Mouse (Mus musculus) stomach, embryonic 16.5 days (tissue): ENCODE measurements at regions not wholly inside any gene's neighbourhood (a gene's known extent, or its start where the extent isn't known, plus 50 kb on each side); places are given as distances from the start of the nearest gene placed in this dataset.

Source experiments
- ATAC-seq: fragments of 200-750 bp; cut with Nextera tagmentation; 2 replicates; pipeline ENCODE4 v1.8.0; 2017; ENCODE audit warnings: moderate number of reproducible peaks, moderate TSS enrichment; ENCODE audit not compliant: insufficient read depth, low FRiP score
- H3K27ac ChIP-seq: fragments of 300-500 bp; sonication (generic); 2 replicates; pipeline ENCODE4 v1.5.1; 2014; ENCODE audit warnings: low read length
- H3K27me3 ChIP-seq: fragments of 300-500 bp; sonication (generic); 2 replicates; pipeline ENCODE4 v1.6.1; 2014; ENCODE audit warnings: low read length, control low read depth, mixed read lengths; ENCODE audit not compliant: control insufficient read depth, insufficient read depth
- H3K36me3 ChIP-seq: fragments of 300-500 bp; sonication (generic); 2 replicates; pipeline ENCODE4 v1.6.1; 2014; ENCODE audit warnings: low read length; ENCODE audit not compliant: control insufficient read depth, insufficient read depth
- H3K4me1 ChIP-seq: fragments of 300-500 bp; sonication (generic); 2 replicates; pipeline ENCODE4 v1.6.1; 2014; ENCODE audit warnings: low read length, control low read depth, mixed read lengths; ENCODE audit not compliant: control insufficient read depth, insufficient read depth
- H3K4me2 ChIP-seq: fragments of 300-500 bp; sonication (generic); 2 replicates; pipeline ENCODE4 v1.6.1; 2014; ENCODE audit warnings: low read depth, low read length, mixed read lengths
- H3K4me3 ChIP-seq: fragments of 300-500 bp; sonication (generic); replicated peaks from 2 replicates; pipeline ENCODE4 v1.5.1; 2014; ENCODE audit warnings: mild to moderate bottlenecking, low read length
- H3K9ac ChIP-seq: fragments of 300-500 bp; sonication (generic); 2 replicates; pipeline ENCODE4 v1.6.1; 2014; ENCODE audit warnings: low read length
- H3K9me3 ChIP-seq: fragments of 300-500 bp; sonication (generic); replicated peaks from 2 replicates; pipeline ENCODE4 v1.6.1; 2016; ENCODE audit warnings: low read length, control low read depth; ENCODE audit not compliant: control insufficient read depth
- WGBS: fragments of 180-500 bp; shearing (Covaris S2); extraction: QIAGEN DNeasy Blood & Tissue Kit; methylation state at CpG from one replicate; pipeline ENCODE4 v1.1.7; 2014; 5-methylcytosine and 5-hydroxymethylcytosine counted together

- Histone ChIP-seq H3K4me2 (no peak overlapping the region), H3K27ac (no peak overlapping the region), H3K4me3 (no peak overlapping the region), H3K9ac (no peak overlapping the region), H3K9me3 (no peaks in the 10 kb centered on the region), H3K36me3 (no peaks in the 10 kb centered on the region), H3K4me1 (no peaks in the 10 kb centered on the region), H3K27me3 (no peaks in the 10 kb centered on the region)
- ATAC-seq, result no peak
- WGBS, result 65% methylated on average over 5 of the region's 5 CpGs
Measured at GRCm38 (mm10) chr6:94858121-94858621, 158.2 kb upstream of the Lrig1 start.

GRCm38 (mm10) chr6:94850121-94850520 lies 150.2 kb upstream of the Lrig1 start:
- 59% methylated on average over 4 of the region's 5 CpGs for WGBS
- Histone ChIP-seq H3K27me3 (no peaks in the 10 kb centered on the region), H3K4me2 (no peak overlapping the region), H3K9me3 (no peaks in the 10 kb centered on the region), H3K4me3 (no peak overlapping the region), H3K27ac (no peak overlapping the region), H3K9ac (no peak overlapping the region), H3K4me1 (0 out of 2 replicates have a peak, but pooled peaks cover 7% of the 10 kb centered on the region), H3K36me3 (no peaks in the 10 kb centered on the region)
- ATAC-seq, result no peak

DNA sequence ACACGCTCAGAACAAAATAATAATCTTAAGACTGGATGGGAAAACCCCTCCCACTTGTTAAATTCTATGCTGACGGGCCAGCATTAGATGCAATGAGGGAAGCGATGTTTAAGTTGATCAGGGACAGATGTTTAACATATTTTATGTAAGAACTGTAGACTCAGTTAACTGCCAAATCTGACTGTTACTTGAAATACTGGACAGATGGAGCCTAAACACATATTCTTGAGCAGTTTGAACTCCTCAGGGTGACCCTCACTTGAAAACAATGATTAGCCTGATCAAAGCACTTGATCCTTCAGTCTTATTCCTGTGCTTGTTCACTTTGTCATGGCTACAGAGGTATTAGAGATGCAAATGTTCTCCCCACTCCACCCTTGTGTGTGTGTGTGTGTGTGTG lies 149.6 kb upstream of the Lrig1 start:
- Histone ChIP-seq H3K4me2 (no peak overlapping the region), H3K9me3 (no peaks in the 10 kb centered on the region), H3K27ac (0 out of 2 replicates have a peak overlapping the region, but pooled peaks have one; percentile 12), H3K4me3 (no peak overlapping the region), H3K27me3 (no peaks in the 10 kb centered on the region), H3K9ac (no peak overlapping the region), H3K4me1 (0 out of 2 replicates have a peak, but pooled peaks cover 7% of the 10 kb centered on the region), H3K36me3 (no peaks in the 10 kb centered on the region)
- 60% methylated on average over 3 of the region's 3 CpGs for WGBS
- ATAC-seq, result peak; percentile 72

DNA sequence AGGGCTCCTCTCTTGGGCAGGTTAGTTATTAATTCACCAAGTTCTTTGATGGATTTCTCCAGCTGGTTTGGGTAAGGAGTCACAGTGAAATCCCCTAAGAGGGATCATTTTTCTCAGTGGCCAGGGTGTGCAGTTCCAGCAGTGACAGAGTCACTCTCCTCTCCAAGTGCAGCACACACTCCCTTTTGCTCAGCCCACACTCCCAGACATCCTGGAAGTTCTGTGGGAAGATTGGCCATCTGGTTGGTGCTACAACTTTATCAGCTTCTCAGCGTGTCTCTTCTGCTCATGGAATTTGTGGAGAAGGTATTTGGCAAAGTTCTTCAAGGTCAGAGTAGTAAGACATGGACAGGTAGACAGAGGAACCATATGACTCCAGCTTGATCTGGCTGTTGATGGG lies 148.5 kb upstream of the Lrig1 start:
- H3K36me3 ChIP-seq, result no peaks in the 10 kb centered on the region
- H3K27me3 ChIP-seq, result no peaks in the 10 kb centered on the region
- no peak overlapping the region for H3K9ac ChIP-seq
- H3K4me3 ChIP-seq, result no peak overlapping the region
- H3K4me1 ChIP-seq, result 0 out of 2 replicates have a peak, but pooled peaks cover 7% of the 10 kb centered on the region
- H3K9me3 ChIP-seq, result no peaks in the 10 kb centered on the region
- ATAC-seq, result no peak
- 58% methylated on average over 1 of the region's 1 CpGs for WGBS
- H3K27ac ChIP-seq, result no peak overlapping the region; the same call in 1 of the 2 replicates
- H3K4me2 ChIP-seq, result no peak overlapping the region

DNA sequence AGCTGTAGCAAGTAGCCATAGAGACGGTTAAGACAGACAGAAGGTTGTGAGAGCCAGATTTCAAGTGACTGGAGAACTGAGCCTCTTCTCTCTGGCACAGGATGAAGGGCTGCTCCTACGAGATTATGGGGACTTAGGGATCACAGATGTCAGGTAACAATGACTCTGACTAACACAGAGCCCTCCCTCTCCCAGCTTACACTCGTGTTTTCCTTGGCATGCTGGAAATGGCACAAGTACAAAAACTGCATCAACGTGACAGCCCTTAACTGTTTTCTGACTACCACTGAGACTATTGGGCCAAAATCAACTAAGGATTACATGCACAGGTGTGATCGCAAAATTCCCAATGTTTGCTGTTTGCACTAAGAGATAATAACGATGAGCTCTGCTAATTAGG lies 145.9 kb upstream of the Lrig1 start:
- no peak overlapping the region for H3K4me2 ChIP-seq
- ATAC-seq, result no peak
- no peaks in the 10 kb centered on the region for H3K27me3 ChIP-seq
- H3K4me3 ChIP-seq, result no peak overlapping the region
- no peaks in the 10 kb centered on the region for H3K9me3 ChIP-seq
- H3K4me1 ChIP-seq, result 0 out of 2 replicates have a peak, but pooled peaks cover 7% of the 10 kb centered on the region
- H3K9ac ChIP-seq, result no peak overlapping the region
- no peak overlapping the region for H3K27ac ChIP-seq
- WGBS, result 75% methylated on average over 6 of the region's 6 CpGs
- no peaks in the 10 kb centered on the region for H3K36me3 ChIP-seq

- ATAC-seq, result no peak
- Histone ChIP-seq H3K27me3 (no peaks in the 10 kb centered on the region), H3K9me3 (no peaks in the 10 kb centered on the region), H3K4me3 (no peak overlapping the region), H3K4me1 (no peaks in the 10 kb centered on the region), H3K4me2 (no peak overlapping the region), H3K27ac (no peak overlapping the region), H3K36me3 (no peaks in the 10 kb centered on the region), H3K9ac (no peak overlapping the region)
- WGBS, result 72% methylated on average over 9 of the region's 9 CpGs
Measured at GRCm38 (mm10) chr6:94842856-94843255, 142.9 kb upstream of the Lrig1 start.

DNA sequence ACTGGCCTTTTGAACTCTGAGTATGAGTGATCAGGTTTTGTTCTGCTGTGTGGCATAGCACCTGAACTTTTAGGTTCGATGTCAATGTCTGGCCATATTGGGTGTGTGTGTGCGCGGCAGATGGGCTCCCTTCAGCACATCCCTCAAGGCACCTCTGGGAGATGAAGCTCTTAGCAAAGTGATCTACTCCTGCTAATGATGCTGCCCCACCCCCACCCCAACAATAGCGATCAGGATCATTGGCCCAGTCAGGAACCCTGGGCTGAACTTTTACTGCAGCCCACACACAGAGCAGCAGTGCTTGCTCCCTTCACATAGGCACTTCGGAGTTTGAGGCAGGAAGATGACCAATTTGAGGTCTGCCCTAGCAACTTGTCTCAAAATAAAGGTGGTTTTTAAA lies 141.9 kb upstream of the Lrig1 start:
- Histone ChIP-seq H3K36me3 (no peaks in the 10 kb centered on the region), H3K4me2 (no peak overlapping the region), H3K27me3 (no peaks in the 10 kb centered on the region), H3K27ac (no peak overlapping the region), H3K4me1 (no peaks in the 10 kb centered on the region), H3K9me3 (no peaks in the 10 kb centered on the region), H3K9ac (no peak overlapping the region), H3K4me3 (no peak overlapping the region)
- no peak for ATAC-seq
- 68% methylated on average over 5 of the region's 5 CpGs for WGBS

GRCm38 (mm10) chr6:94835742-94836141 lies 135.8 kb upstream of the Lrig1 start:
- Histone ChIP-seq H3K27ac (no peak overlapping the region), H3K9ac (no peak overlapping the region), H3K9me3 (no peaks in the 10 kb centered on the region), H3K4me3 (no peak overlapping the region), H3K4me2 (no peak overlapping the region), H3K27me3 (no peaks in the 10 kb centered on the region), H3K36me3 (no peaks in the 10 kb centered on the region), H3K4me1 (0 out of 2 replicates have a peak, but pooled peaks cover 3% of the 10 kb centered on the region)
- 25% methylated on average over 2 of the region's 2 CpGs for WGBS
- 0 out of 2 replicates have a peak, but pooled peaks have one; percentile 40 for ATAC-seq

GRCm38 (mm10) chr6:94834551-94834950 lies 134.6 kb upstream of the Lrig1 start:
- WGBS, result 71% methylated on average over 1 of the region's 1 CpGs
- H3K4me1 ChIP-seq, result 0 out of 2 replicates have a peak, but pooled peaks cover 3% of the 10 kb centered on the region

More at GRCm38 (mm10) chr6:94834551-94834950, 134.6 kb upstream of the Lrig1 start:
- Histone ChIP-seq H3K4me2 (no peak overlapping the region), H3K9ac (no peak overlapping the region), H3K36me3 (no peaks in the 10 kb centered on the region), H3K9me3 (no peaks in the 10 kb centered on the region), H3K27me3 (no peaks in the 10 kb centered on the region), H3K4me3 (no peak overlapping the region), H3K27ac (no peak overlapping the region)
- no peak for ATAC-seq
